ENCODE assay signal across 8 mouse cellular contexts in genomic region chr4:121040897-121041671, GRCm38 (mm10). TPM values are rescaled to one million over a fixed set of nuclear protein-coding genes. Genes with fewer than 3 reads are reported as not detected.
A peak's percentile ranks its signal among the peaks of the same experiment; 100 is the strongest.
DNase-seq lines count a peak whose midpoint lies in the region; ATAC-seq and TF ChIP-seq lines count a peak whose summit lies in the region.

No protein-coding gene starts in this region.

- peak; percentile 81 for TF ChIP-seq CTCF in intestine, postnatal 0 days (IDR thresholded peaks at IDR 0.05; ENCODE audit: low read depth)
- TF ChIP-seq CTCF in spleen, adult 2 months (IDR thresholded peaks at IDR 0.05; ENCODE audit: extremely low read depth, insufficient read depth, insufficient read length, insufficient replicate concordance), result peak; percentile 85

- H3K27me3 ChIP-seq in intestine, postnatal 0 days (replicated peaks; ENCODE audit: control insufficient read depth, insufficient read depth, low read length), result peaks cover 21% of the 10 kb centered on the region; the same call in 1 of the 2 replicates
- H3K27me3 ChIP-seq in limb, embryonic 13.5 days, result peaks cover 32% of the 10 kb centered on the region
- H3K27me3 ChIP-seq in midbrain, embryonic 15.5 days (replicated peaks), result peaks cover 4% of the 10 kb centered on the region; the same call in 1 of the 2 replicates
- peaks cover 10% of the 10 kb centered on the region for H3K27me3 ChIP-seq in spleen, adult 2 months (ENCODE audit: control insufficient read depth, insufficient read depth, low read length)

- peak; percentile 48 for ATAC-seq in intestine, postnatal 0 days
- ATAC-seq in limb, embryonic 13.5 days (ENCODE audit: low FRiP score, low read depth), result peak; percentile 79
- peak; percentile 55 for ATAC-seq in midbrain, embryonic 15.5 days (replicated peaks)

- peak overlapping the region; percentile 47 for H3K4me2 ChIP-seq in intestine, postnatal 0 days (replicated peaks; ENCODE audit: low read depth)
- H3K4me2 ChIP-seq in limb, embryonic 13.5 days (replicated peaks), result peak overlapping the region; percentile 74
- peak overlapping the region; percentile 20; the same call in 1 of the 2 replicates for H3K4me2 ChIP-seq in midbrain, embryonic 15.5 days

- 17% methylated on average over 18 of the region's 18 CpGs for whole genome bisulfite sequencing in intestine, postnatal 0 days
- WGBS in limb, embryonic 13.5 days, result 6% methylated on average over 18 of the region's 18 CpGs
- 7% methylated on average over 18 of the region's 18 CpGs for WGBS in midbrain, embryonic 15.5 days
- 33% methylated on average over 18 of the region's 18 CpGs for WGBS in spleen, adult 2 months

- no peak overlapping the region for H3K27ac ChIP-seq in intestine, postnatal 0 days (ENCODE audit: low read depth, low read length)
- peak overlapping the region; percentile 93 for H3K27ac ChIP-seq in limb, embryonic 13.5 days
- peak overlapping the region; percentile 48 for H3K27ac ChIP-seq in midbrain, embryonic 15.5 days
- H3K27ac ChIP-seq in spleen, adult 2 months (ENCODE audit: insufficient read depth, low read length), result no peak overlapping the region

- peak; percentile 20 to 28 for DNase-seq in urinary bladder, postnatal 36 days (ENCODE audit: low spot score in 2 of 2)
- no peak for DNase-seq in urinary bladder, postnatal 10 days (ENCODE audit: low spot score)
- DNase-seq in embryo, embryonic 10.5 days (ENCODE audit: low spot score), result peak; percentile 85
- DNase-seq in heart, adult 18-20 months, result peak; percentile 51 to 72
- peak in 1 of 2 experiments; percentile 63 for DNase-seq in spleen, adult 2 months (ENCODE audit: low read depth in 1 of 2, low spot score in 2 of 2)

- H3K4me1 ChIP-seq in intestine, postnatal 0 days (replicated peaks; ENCODE audit: control insufficient read depth, insufficient read depth, low read length), result no peaks in the 10 kb centered on the region
- peaks cover 32% of the 10 kb centered on the region for H3K4me1 ChIP-seq in limb, embryonic 13.5 days
- H3K4me1 ChIP-seq in midbrain, embryonic 15.5 days, result peaks cover 16% of the 10 kb centered on the region
- peaks cover 7% of the 10 kb centered on the region; the same call in 1 of the 2 replicates for H3K4me1 ChIP-seq in spleen, adult 2 months (ENCODE audit: control insufficient read depth, insufficient read depth, insufficient read length)

- no peaks in the 10 kb centered on the region for H3K36me3 ChIP-seq in intestine, postnatal 0 days (ENCODE audit: control insufficient read depth, insufficient read depth)
- peaks cover 33% of the 10 kb centered on the region for H3K36me3 ChIP-seq in limb, embryonic 13.5 days
- H3K36me3 ChIP-seq in midbrain, embryonic 15.5 days (replicated peaks), result no peaks in the 10 kb centered on the region
- no peaks in the 10 kb centered on the region for H3K36me3 ChIP-seq in spleen, adult 2 months (ENCODE audit: control insufficient read depth, insufficient read depth, low read length)

- H3K9me3 ChIP-seq in intestine, postnatal 0 days (ENCODE audit: control insufficient read depth), result no peaks in the 10 kb centered on the region
- no peaks in the 10 kb centered on the region for H3K9me3 ChIP-seq in limb, embryonic 13.5 days
- no peaks in the 10 kb centered on the region for H3K9me3 ChIP-seq in midbrain, embryonic 15.5 days

- no peak overlapping the region for H3K9ac ChIP-seq in intestine, postnatal 0 days (ENCODE audit: low read depth, low read length)
- H3K9ac ChIP-seq in limb, embryonic 13.5 days, result peak overlapping the region; percentile 75
- no peak overlapping the region for H3K9ac ChIP-seq in midbrain, embryonic 15.5 days

- no peak for TF ChIP-seq POLR2A in spleen, adult 2 months (IDR thresholded peaks at IDR 0.05; ENCODE audit: low read depth, low read length)

- no peak overlapping the region for H3K4me3 ChIP-seq in intestine, postnatal 0 days (ENCODE audit: low read depth, low read length)
- peak overlapping the region; percentile 57 for H3K4me3 ChIP-seq in limb, embryonic 13.5 days
- no peak overlapping the region for H3K4me3 ChIP-seq in midbrain, embryonic 15.5 days
- H3K4me3 ChIP-seq in spleen, adult 2 months (ENCODE audit: extremely low read depth, insufficient read depth, insufficient read length), result no peak overlapping the region

RNA-seq across cellular contexts. Expression of gene Col9a2, which starts 1.9 kb away (rescaled TPM):
- under 1 TPM in 1 of 2 experiments, not detected in 1; 0.41 TPM for total RNA-seq in heart, adult 18-20 months (2021)
- polyA plus RNA-seq in intestine, postnatal 0 days (2015; fragmentation: Nextera tagmentation; extraction: Ambion mirVana), result 3.9 TPM in 2 replicates
- polyA plus RNA-seq in limb, embryonic 13.5 days (2015; fragmentation: Nextera tagmentation; extraction: Ambion mirVana), result 100 and 116 TPM in 2 replicates
- 18.2 and 19.4 TPM in 2 replicates for polyA plus RNA-seq in midbrain, embryonic 15.5 days (2015; fragmentation: Nextera tagmentation; extraction: Ambion mirVana)
- 0.02 and 0.06 TPM in 2 replicates for polyA plus RNA-seq in spleen, adult 2 months (2012; rRNA removed)

RNA-seq across cellular contexts. Expression of gene Smap2, which starts 24.0 kb away (rescaled TPM):
- total RNA-seq in heart, adult 18-20 months (2021), result 10 to 100 TPM; 43.8 to 51.5 TPM
- 23.2 and 26.0 TPM in 2 replicates for polyA plus RNA-seq in intestine, postnatal 0 days (2015; fragmentation: Nextera tagmentation; extraction: Ambion mirVana)
- 13.4 and 13.5 TPM in 2 replicates for polyA plus RNA-seq in limb, embryonic 13.5 days (2015; fragmentation: Nextera tagmentation; extraction: Ambion mirVana)
- 45.1 and 46.6 TPM in 2 replicates for polyA plus RNA-seq in midbrain, embryonic 15.5 days (2015; fragmentation: Nextera tagmentation; extraction: Ambion mirVana)
- polyA plus RNA-seq in spleen, adult 2 months (2012; rRNA removed), result 63.7 and 71.5 TPM in 2 replicates

RNA-seq across cellular contexts. Expression of gene Zmpste24, which starts 57.0 kb away (rescaled TPM):
- total RNA-seq in heart, adult 18-20 months (2021), result 10 to 100 TPM; 24.5 TPM
- polyA plus RNA-seq in intestine, postnatal 0 days (2015; fragmentation: Nextera tagmentation; extraction: Ambion mirVana), result 22.9 and 23.3 TPM in 2 replicates
- polyA plus RNA-seq in limb, embryonic 13.5 days (2015; fragmentation: Nextera tagmentation; extraction: Ambion mirVana), result 23.7 and 25.8 TPM in 2 replicates
- polyA plus RNA-seq in midbrain, embryonic 15.5 days (2015; fragmentation: Nextera tagmentation; extraction: Ambion mirVana), result 22.2 and 22.5 TPM in 2 replicates
- 8.1 and 9.8 TPM in 2 replicates for polyA plus RNA-seq in spleen, adult 2 months (2012; rRNA removed)

Comparison
In these comparisons a context has a peak if more than half of its experiments do, and no peak if none do; other contexts are left out.
1. H3K27ac ChIP-seq: peak in limb, embryonic 13.5 days (single experiment) and midbrain, embryonic 15.5 days (single experiment); none in intestine, postnatal 0 days (single experiment) and spleen, adult 2 months (single experiment).
2. H3K4me2 ChIP-seq: peak in every context shown above with its lines; median percentile 74 in limb, embryonic 13.5 days; 47 in intestine, postnatal 0 days; 20 in midbrain, embryonic 15.5 days.
3. Peak in every context shown above with its lines, with median percentiles within 50 percentile points of each other: ATAC-seq.